Mouse (Mus musculus) granulocyte monocyte progenitor cell, adult 5-6 weeks (primary cell): ENCODE measurements around the gene Zfp974. TPM values are rescaled to one million over a fixed set of nuclear protein-coding genes. Genes with fewer than 3 reads are reported as not detected.
"Not testable (repeated sequence)": the region's sequence is repeated elsewhere in the genome, so short reads cannot be mapped to it uniquely, and the experiment has no call there.

ENCODE experiments used
- ATAC-seq: replicated peaks from 2 replicates; pipeline ENCODE4 v1.8.0; 2016; ENCODE audit warnings: mild to moderate bottlenecking, moderate TSS enrichment, inconsistent platforms; ENCODE audit not compliant: poor library complexity, severe bottlenecking
- total RNA-seq, 2 experiments: library from RNA; stranded (forward) in 1 of 2; stranded (reverse) in 1 of 2; fragments of 200-712, 200-1000 nt in 1 of 2; fragments of >200 nt in 1 of 2; fragmentation: Nextera tagmentation in 1 of 2; gene quantifications; 2 replicates each; pipeline ENCODE4 v1.2.3; 2014 to 2017

Gene Zfp974
- total RNA-seq (2014; fragmentation: Nextera tagmentation) (2.0 and 5.7 TPM in 2 replicates), total RNA-seq (2017) (0.36 and 5.4 TPM in 2 replicates)

DNA sequence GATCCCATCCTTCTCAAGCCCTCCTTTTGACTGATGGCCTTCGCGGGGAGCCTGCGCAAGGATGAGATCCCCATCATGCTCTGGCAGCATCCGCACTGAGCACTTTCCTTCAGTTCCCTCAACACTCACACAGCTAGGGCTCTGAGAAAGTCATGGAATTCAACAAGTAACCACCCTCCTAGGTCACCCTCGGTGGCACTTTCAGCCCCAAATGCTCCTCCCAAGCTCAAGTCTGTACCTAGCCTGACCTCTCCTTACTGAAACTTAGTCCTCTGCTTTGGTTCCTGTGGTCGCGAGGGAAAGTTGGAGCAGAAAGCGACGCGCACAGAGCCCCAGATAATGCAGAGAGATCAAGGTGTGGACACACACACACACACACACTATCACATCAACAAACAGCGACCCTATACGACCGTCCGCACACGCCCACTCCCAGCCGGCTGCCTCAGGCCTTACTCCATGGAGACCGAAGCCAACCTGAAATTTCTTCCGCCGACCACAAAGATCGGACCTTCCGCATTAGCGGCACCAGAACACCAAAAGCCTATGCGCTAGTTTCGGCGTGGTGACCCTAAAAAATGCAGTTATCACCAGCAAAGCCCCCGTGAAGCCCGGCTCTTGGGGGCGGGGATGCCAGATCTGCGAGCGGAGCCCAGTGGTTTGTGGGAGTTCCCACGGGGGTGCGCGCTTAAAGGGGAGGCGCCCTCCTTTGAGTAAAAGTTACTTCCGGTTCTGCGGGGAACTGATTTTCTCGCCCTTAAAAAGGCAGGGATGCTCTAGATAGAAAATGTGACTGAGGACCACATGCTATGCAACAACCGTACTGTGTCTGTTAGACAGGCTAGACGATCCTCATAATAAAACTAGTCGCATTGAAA is at the start of gene Zfp974:
Gene Zfp974 (minus strand): TSS at position 643 of the 878 bp plus-strand sequence.
- ATAC-seq = peak; percentile 85

- not testable (repeated sequence) for ATAC-seq
These were observed 20.2 kb upstream of the Zfp974 start for GRCm38 (mm10) chr7:27949451-27949850.

- not testable (repeated sequence) for ATAC-seq
These were observed 12.6 kb upstream of the Zfp974 start for GRCm38 (mm10) chr7:27941869-27942268.

- not testable (repeated sequence) for ATAC-seq
These were observed 4.5 kb upstream of the Zfp974 start for GRCm38 (mm10) chr7:27933800-27934158.

DNA sequence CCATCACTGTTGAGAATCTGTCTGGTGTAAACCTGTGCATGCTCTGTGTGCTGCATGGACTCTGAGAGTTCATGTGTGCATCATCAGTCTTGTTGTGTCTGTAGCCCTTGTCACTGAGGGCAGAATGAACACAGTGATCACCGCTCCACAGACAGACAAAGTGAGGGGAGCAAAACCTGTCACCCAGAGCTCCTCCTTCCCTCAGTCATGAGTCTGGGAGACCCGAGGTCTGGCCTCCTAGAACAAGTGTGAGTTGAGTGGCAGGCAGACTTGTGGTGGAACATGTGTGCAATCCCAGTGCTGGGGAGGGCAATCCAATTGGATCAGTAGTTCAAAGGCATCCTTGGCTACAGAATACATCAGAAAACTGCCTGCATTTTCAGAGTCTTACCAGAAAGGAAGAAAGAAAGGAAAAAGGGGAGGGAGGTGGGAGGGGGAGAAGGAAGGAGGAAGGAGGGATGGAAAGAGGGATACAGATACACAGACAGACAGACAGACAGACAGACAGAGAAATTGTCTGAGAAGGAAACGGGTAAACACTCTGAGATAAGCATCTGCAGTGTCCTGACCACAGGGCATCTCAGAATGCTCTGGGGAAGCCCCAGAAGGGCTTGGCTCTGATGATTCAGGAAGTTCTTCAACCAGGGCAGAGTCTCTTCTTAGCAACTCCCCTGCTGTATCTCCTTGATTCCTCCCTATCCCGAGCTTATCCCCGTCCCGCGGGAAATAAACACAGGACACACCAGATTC is 4.0 kb upstream of the Zfp974 start:
- peak; percentile 91 for ATAC-seq

DNA sequence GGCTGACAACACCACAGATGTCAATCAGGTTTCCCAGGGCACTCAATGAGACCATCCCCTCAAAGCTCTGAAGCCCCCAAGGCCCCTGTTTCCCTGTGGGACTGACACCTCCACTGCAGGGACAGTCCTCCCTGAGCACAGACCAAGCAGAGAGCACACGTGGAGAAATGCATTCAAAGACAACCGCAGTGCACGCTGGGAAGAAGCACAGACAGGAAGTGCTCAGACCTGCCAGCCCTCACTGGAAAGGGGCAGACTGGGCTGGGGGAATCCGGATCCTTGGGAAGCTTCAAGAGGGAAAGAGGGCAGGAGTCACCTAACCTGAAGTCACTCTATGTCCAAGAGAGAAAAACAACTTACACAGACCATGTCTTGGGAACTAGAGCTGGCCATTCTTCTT is 2.2 kb downstream of the Zfp974 start:
- ATAC-seq = not testable (repeated sequence)

GRCm38 (mm10) chr7:27910952-27911351 is 18.3 kb downstream of the Zfp974 start:
- not testable (repeated sequence) for ATAC-seq

DNA sequence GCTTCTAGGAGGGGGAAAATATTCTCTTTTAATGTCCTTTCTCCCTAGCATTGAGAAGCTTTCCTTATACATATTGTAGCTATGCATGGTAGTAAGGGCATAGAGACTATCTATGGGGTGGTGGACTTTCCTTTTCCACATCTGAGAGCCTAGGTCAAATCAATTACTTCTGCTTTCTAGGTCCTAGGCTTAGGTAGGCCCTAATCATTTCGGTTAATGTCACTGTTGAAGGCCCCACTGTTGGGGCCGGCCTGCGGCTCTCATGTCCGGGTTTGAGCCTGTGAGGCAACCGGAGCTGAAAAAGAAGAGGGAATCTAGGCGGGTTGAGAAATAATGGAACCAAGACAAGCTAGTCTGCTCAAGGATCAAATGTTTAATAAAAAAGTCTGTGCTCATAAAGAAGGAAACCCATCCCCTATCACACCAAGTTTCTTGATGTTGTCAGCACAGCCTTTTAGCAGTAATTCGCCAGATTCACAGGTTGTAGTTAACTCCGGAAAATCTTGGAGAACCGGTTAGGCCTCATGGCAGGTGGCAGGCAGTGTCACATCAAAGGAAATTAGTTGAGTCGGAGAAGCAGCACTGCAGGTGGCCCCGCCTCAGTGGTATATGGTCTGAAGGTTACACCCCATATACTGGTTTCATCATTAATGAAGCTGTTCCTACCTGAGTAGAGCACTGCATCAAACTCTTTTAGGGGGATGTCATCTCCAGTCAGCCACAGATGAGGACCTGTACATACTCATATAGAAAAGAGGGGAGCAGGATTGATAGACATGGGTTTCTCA is 24.0 kb downstream of the Zfp974 start:
- no peak for ATAC-seq

DNA sequence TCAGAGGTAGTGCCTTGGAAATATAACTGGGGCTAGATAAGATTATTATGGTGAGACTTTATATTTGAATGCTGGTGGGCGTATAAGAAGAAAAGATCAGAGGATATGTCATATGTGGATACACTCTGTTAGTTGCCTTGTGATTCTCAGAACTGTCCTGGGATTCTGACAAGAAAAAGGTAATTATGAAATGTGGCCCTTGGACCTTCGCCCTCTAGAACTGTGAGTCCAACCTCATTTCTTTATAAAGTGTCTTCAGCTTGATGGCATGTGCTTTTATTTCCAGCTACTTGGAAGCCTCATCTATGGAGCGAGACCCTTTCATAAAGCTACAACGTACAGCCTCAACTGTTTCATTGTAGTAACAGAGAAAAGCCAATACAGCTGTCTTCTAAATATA is 28.7 kb downstream of the Zfp974 start:
- no peak for ATAC-seq

DNA sequence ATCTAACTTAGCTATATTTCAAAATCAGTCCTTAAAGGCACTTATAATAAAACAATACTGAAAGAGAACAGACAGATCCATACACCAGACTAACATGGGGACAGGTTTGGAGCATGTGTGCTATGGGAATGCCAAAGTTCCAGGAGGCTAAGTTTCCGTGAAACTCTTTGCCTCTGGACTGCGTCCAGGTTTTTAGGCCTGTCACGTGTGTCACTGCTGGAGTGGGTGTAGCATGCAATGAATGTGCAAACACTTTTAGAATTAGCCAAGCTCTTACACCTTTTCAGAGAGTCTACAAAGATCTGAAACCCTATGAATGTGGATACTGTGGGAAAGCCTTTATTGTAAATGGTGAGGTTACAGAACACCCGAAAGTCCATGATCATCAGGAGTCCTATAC is 47.5 kb downstream of the Zfp974 start:
- no peak for ATAC-seq

DNA sequence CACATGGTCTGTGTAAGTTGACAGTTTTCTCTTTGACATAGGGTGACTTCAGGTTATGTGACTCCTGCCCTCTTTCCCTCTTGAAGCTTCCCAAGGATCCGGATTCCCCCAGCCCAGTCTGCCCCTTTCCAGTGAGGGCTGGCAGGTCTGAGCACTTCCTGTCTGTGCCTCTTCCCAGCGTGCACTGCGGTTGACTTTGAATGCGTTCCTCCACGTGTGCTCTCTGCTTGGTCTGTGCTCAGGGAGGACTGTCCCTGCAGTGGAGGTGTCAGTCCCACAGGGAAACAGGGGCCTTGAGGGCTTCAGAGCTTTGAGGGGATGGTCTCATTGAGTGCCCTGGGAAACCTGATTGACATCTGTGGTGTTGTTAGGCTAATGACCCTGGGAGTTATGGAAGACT is 66.7 kb downstream of the Zfp974 start:
- not testable (repeated sequence) for ATAC-seq

DNA sequence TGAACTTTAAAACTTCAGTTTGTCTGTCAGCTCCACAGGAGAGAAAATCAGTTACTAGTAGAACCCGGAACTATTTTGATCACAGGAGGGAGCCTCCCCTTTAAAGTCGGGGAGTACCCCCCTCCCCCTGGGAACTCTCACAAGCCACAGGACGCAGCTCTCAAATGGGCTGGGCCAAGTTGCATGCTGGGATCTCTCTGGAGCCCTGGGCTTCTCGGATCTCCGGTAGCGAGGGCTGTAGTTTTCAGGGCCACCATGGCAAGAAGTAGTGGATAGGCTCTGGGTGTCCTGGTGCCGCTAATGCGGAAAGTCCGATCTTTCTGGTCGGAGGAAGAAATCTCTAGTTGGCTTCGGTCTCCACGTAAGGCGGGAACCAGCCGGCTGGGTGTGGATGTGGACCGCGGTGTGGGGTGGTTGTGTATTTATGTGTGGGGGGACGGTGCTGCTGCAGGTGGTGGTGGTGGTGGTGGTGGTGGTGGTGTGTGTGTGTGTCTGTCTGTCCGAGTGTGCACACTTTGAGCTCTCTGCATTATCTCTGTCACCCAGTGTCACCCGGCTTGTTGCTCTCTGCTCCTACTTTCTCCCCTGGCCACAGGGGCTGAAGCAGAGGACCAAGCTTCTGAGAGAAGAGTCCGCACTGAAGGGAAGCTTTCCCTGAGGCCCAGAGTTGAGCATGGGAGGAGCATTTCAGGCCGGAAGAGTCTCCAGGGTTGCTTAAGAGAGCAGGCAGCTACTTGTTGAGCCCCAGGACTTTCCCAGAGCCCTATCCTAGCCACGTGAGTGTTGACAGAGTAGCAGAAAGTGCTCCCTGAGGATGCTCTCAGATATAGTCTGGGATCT is 68.6 kb downstream of the Zfp974 start:
- peak; percentile 97 for ATAC-seq

GRCm38 (mm10) chr7:27859301-27860251 is 69.7 kb downstream of the Zfp974 start:
- peak; percentile 49 for ATAC-seq

Other genes with a start within 250 kb of the Zfp974 start
- gene Zfp607b, start 240.1 kb downstream of the Zfp974 start, total RNA-seq (2014; fragmentation: Nextera tagmentation) = 0.66 and 1.7 TPM in 2 replicates
- gene Zfp607b, start 240.1 kb downstream of the Zfp974 start, total RNA-seq (2017) = 0.69 and 7.9 TPM in 2 replicates
- 11.7 and 20.6 TPM in 2 replicates for gene Zfp60, start 198.1 kb downstream of the Zfp974 start, total RNA-seq (2014; fragmentation: Nextera tagmentation)
- 7.0 and 8.9 TPM in 2 replicates for gene Zfp60, start 198.1 kb downstream of the Zfp974 start, total RNA-seq (2017)
- gene Zfp626, start 122.3 kb downstream of the Zfp974 start, total RNA-seq (2014; fragmentation: Nextera tagmentation) = 9.5 and 10.6 TPM in 2 replicates
- 4.1 and 7.3 TPM in 2 replicates for gene Zfp626, start 122.3 kb downstream of the Zfp974 start, total RNA-seq (2017)
- 0.88 and 3.9 TPM in 2 replicates for gene Zfp59, start 90.9 kb downstream of the Zfp974 start, total RNA-seq (2014; fragmentation: Nextera tagmentation)
- 7.4 and 8.9 TPM in 2 replicates for gene Zfp59, start 90.9 kb downstream of the Zfp974 start, total RNA-seq (2017)
- gene Zfp607a, start 71.9 kb downstream of the Zfp974 start, total RNA-seq (2014; fragmentation: Nextera tagmentation) = 4.7 and 9.4 TPM in 2 replicates
- gene Zfp607a, start 71.9 kb downstream of the Zfp974 start, total RNA-seq (2017) = 6.1 and 13.1 TPM in 2 replicates
- gene Zfp780b, start 49.7 kb upstream of the Zfp974 start, total RNA-seq (2014; fragmentation: Nextera tagmentation) = 17.2 and 18.2 TPM in 2 replicates
- 7.8 and 12.0 TPM in 2 replicates for gene Zfp780b, start 49.7 kb upstream of the Zfp974 start, total RNA-seq (2017)
- gene Zfp850, start 84.7 kb upstream of the Zfp974 start, total RNA-seq (2014; fragmentation: Nextera tagmentation) = 3.1 and 4.8 TPM in 2 replicates
- gene Zfp850, start 84.7 kb upstream of the Zfp974 start, total RNA-seq (2017) = 11.9 and 12.2 TPM in 2 replicates
- gene Psmc4, start 120.6 kb upstream of the Zfp974 start, total RNA-seq (2014; fragmentation: Nextera tagmentation) = 151 and 161 TPM in 2 replicates
- 165 and 198 TPM in 2 replicates for gene Psmc4, start 120.6 kb upstream of the Zfp974 start, total RNA-seq (2017)
- not detected in 2 replicates for gene Fcgbp, start 141.8 kb upstream of the Zfp974 start, total RNA-seq (2014; fragmentation: Nextera tagmentation)
- not detected in 2 replicates for gene Fcgbp, start 141.8 kb upstream of the Zfp974 start, total RNA-seq (2017)
- gene 9530053A07Rik, start 200.0 kb upstream of the Zfp974 start, total RNA-seq (2014; fragmentation: Nextera tagmentation) = not detected in 2 replicates
- gene 9530053A07Rik, start 200.0 kb upstream of the Zfp974 start, total RNA-seq (2017) = not detected in 2 replicates
- gene Fbl, start 240.2 kb upstream of the Zfp974 start, total RNA-seq (2014; fragmentation: Nextera tagmentation) = 226 and 268 TPM in 2 replicates
- gene Fbl, start 240.2 kb upstream of the Zfp974 start, total RNA-seq (2017) = 234 and 267 TPM in 2 replicates